Mouse (Mus musculus): Measurements from ENCODE around the gene Acer1.
"Not testable (repeated sequence)": the region's sequence is repeated elsewhere in the genome, so short reads cannot be mapped to it uniquely, and the experiment has no call there.

Acer1 gene

GRCm38 (mm10) chr17:56936731-56937130 is 45.2 kb downstream of the Acer1 start:
- DNase-seq, result no peak

DNA sequence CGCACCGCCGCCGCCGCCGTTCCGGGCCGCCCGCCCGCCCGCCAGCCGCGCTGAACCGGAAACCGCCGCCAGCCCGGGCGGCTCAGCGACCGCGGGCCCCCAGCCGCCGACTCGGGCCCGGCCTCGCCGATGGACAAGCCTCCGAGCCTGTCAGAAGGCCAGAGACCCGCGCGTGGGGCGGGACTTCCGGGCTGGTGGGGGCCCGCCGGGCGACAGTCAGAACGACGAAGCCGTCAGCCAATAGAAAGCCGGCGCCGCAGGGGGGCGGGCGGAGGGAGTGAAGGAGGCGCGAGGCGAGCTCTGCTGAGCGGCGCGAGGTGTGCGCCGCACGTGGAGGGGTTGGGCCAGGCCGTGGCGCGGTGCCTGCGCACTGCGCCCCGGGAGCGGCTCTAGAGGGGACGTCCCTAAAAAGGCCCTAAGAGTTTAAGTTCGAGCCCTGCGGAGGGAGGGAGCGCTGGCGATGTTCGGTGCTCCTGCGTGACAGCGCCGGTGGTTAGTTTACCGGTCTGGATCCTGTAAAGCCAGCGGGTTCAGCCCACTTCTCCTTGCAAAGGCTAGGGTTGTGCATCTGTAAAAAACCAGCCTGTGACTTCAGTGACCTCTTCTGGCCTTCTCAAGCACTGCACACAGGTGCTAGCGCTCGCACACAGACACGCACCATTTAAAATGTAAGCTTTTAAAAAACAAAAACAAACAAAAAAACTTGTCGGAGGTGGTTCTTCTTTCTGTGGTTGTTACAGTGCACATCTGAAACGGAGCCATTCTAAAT is 46.4 kb downstream of the Acer1 start, which contains the start of gene Mllt1:
Gene Mllt1, minus strand, starts transcription at position 53 of the 769 bp plus-strand sequence.
- peak; percentile 100 for DNase-seq

DNA sequence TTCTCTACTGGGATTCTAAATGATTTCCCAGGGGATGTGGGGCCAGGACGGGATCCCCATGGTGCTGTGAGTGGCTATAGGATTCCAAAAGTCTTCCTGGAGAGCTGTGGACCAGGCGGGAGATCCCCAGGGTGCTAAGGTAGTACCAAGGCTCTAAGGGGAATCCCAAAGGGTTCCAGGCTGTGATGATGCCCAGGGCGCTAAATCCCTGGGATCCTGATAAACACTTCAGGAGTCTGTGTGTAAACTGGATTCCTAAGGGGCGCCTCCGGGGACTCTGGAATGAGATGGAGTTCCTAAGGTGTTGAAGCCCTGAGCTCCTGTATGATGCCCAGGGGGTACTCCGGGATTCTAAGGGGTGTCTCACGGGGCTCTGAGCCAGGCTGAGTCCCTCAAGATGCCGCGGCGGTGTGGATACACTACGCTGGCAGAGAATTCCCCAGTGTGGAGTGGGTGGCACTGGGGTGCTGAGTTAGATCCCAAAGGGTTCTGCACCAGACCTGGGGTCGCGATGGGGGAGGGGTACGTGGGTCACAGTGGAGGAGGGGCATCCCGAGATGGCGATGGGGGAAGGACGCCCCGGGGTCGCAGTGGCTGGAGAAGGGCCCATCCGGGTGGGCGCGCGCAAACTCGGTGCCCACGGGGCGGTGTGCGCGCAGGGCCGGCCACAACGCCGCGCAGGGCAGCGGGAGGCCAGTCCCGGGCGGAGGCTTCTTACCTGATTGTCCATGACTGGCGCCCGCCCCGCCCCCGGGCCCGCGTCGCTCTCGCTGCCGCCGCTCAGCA is 47.2 kb downstream of the Acer1 start:
- DNase-seq, result peak; percentile 19

GRCm38 (mm10) chr17:56933395-56933794 is 48.5 kb downstream of the Acer1 start:
- no peak for DNase-seq

DNA sequence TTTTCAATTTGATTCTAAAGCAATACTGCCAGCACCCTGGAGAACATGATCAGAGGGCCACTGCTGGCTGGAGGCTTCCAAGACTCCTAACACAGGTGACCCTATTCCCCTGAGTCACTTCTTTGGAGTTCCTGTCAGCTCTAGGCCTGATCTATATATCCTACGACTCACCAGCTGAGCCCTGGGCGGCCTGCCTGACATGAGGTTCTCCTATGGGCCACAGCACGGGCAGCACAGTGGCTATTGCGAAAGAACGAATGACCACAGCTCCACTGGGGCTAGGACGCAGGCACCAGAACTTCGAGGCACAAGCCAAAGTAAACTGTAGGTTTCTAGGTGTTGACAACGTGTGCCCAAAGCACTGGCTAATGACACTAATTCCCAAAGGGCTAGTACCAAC is 51.9 kb downstream of the Acer1 start:
- no peak for DNase-seq

GRCm38 (mm10) chr17:56929530-56929929 is 52.4 kb downstream of the Acer1 start:
- no peak for DNase-seq

GRCm38 (mm10) chr17:56929101-56929500 is 52.8 kb downstream of the Acer1 start:
- DNase-seq, result no peak

DNA sequence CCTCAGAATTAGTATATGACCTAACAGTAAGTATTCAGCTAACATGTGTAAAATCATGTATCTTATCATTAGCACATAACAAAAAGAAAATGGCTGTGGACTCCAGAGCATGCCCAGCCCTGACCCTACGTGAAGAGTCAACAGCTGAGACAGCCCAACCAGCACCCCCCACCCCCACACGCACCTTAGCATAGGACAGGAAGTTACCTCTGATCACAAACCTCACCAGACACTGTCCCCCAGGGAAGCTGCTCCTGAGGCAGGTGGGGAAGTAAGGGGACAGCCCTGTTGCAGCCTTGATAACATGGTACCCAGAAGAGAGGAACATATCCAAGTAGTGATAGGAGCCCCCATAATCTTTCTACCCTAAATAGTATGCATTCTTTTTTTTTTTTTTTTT is 55.9 kb downstream of the Acer1 start:
- DNase-seq, result no peak

GRCm38 (mm10) chr17:56919725-56920124 is 62.2 kb downstream of the Acer1 start:
- DNase-seq, result no peak

DNA sequence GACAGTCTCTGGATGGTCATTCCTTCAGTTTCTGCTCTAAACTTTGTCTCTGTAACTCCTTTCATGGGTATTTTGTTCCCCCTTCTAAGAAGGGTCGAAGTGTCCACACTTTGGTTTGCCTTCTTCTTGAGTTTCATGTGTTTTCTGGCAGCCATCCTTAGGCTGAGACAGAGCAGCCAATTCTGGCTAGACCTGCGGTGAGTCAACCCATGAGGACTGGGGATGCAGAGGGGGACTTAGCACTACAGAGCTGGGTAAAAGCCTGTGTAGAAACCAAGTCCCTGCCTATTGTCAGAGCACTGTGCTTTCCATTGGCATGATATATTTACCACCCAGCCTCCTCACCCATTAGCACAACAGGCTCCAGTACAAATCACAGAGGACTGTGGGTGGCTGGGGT is 64.8 kb downstream of the Acer1 start:
- DNase-seq, result no peak

DNA sequence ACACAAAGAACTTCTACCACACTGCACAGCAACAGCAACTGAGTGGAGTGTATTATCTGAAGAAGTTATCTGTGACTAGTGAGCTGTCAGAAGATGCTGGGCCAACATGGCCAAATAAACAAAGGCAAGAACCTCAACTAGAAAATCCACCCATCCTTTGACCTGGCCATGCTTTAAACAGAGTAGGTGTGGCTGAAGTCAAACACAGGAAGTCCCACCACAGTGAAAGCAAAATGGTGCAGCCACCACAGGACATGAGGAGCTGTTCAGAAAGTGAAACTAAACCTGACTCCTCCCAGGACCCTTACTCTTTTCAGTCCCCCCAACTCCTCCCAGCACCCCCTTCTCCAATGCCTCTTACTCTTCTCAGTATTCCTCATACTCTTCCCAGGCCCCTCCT is 68.5 kb downstream of the Acer1 start:
- no peak for DNase-seq

- DNase-seq, result no peak
Measured at GRCm38 (mm10) chr17:56913023-56913422, 68.9 kb downstream of the Acer1 start.

DNA sequence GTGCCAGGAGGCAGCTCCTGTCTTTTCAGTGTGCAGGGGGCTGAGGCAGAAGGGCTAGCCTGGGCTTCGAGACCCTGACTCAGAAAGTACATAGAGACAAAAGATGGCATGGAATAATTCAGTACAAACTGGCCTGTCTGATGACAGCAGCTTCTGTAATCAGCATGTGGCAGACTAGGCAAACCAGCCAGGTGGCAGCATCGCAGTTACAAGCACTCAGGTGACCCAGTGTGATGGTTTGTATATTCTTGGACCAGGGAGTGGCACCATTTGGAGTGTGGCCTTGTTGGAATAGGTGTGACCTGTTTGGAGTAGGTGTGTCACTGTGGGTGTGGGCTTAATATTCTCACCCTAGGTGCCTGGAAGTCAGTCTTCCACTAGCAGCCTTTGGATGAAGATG is 72.2 kb downstream of the Acer1 start:
- DNase-seq, result not testable (repeated sequence)

GRCm38 (mm10) chr17:56907887-56908286 is 74.0 kb downstream of the Acer1 start:
- DNase-seq, result no peak

DNA sequence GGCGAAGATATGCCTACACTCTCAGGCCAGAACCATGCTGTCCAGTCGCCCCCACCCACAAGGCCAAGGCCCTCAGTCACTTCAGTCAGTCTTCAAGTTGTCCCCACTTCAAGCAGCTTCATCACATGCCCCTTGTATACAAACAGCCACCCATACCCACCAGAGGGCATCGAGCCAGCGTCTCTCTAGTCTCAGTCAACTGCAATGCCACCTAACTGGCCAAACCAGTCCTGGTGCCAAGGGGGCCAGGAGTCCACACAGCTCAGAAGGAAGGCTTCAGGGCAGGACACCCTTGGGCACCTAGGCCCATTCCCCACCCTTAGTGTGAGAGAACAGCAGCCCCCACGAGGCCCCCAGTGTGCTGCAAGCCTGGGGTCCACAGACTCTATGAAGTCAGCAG is 74.8 kb downstream of the Acer1 start:
- no peak for DNase-seq

DNA sequence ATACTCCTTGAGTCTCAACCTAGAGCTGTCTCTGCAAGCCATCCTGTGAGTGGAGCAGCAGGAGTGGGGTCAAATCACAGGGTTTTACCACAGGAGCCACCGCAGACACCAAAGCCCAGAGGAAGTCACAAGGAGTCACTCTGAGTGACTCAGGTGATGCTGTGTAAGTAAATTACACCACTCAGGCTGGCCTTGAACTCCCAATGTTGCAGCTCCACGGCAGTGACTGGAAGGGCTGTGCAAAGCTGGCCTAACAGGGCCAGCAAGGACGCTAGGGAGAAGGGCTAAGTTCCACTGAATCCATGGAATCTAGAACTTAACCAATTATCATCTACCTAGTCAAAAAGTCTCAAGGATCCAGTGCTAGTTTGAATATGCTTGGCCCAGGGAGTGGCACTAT is 75.8 kb downstream of the Acer1 start:
- no peak for DNase-seq
